8 mouse cellular contexts compared by ENCODE assay signal in the genomic region with DNA sequence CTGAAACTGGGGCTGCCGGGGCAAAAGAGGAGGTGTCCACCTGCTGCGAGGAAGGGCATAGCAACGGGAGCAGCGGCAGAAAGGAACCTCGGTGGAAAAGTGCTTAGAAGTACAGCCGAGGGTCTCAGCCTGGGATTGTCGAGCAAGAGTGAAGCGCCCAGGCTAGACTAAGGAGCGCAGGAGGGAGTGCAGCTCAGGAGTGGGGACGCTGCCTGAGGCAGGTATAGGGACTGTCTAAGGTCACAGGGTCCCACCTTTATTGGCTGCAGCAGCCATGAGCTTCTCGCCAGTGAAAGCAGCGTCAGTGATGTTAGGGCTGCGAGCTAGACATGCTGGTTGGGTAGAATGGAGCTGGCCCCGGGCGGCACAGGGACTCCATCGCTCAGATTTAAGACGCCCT. TPM values are rescaled to one million over a fixed set of nuclear protein-coding genes. Genes with fewer than 3 reads are reported as not detected.
DNase-seq lines count a peak whose midpoint lies in the region; ATAC-seq and TF ChIP-seq lines count a peak whose summit lies in the region.

No protein-coding gene starts in this region.

- peak overlapping the region; percentile 73 for H3K4me3 ChIP-seq in gastrocnemius, adult 2 months
- no peak overlapping the region for H3K4me3 ChIP-seq in CH12.LX (replicated peaks in 1 of 3; ENCODE audit: low read depth in 2 of 3, low read length in 2 of 3, poor library complexity in 1 of 3)
- peak overlapping the region; percentile 49 for H3K4me3 ChIP-seq in forebrain, postnatal 0 days (ENCODE audit: low read depth, low read length)
- H3K4me3 ChIP-seq in liver, embryonic 16.5 days (ENCODE audit: low read depth, low read length) = peak overlapping the region; percentile 56

- H3K36me3 ChIP-seq in CH12.LX (replicated peaks in 1 of 2; ENCODE audit: control insufficient read depth in 1 of 2, insufficient read depth in 1 of 2, low read length in 1 of 2) = no peaks in the 10 kb centered on the region
- H3K36me3 ChIP-seq in forebrain, postnatal 0 days (ENCODE audit: insufficient read depth) = no peaks in the 10 kb centered on the region
- H3K36me3 ChIP-seq in liver, embryonic 16.5 days (ENCODE audit: control insufficient read depth, insufficient read depth) = no peaks in the 10 kb centered on the region

- no peak for TF ChIP-seq CTCF in gastrocnemius, adult 2 months (IDR thresholded peaks at IDR 0.05)
- no peak for TF ChIP-seq CTCF in CH12.LX (conservative IDR thresholded peaks at IDR 0.05 in 1 of 2, IDR thresholded peaks at IDR 0.05 in 1 of 2; ENCODE audit: low read depth in 2 of 2, low read length in 2 of 2)
- no peak for TF ChIP-seq CTCF in forebrain, postnatal 0 days (IDR thresholded peaks at IDR 0.05; ENCODE audit: low read depth)

- in situ Hi-C loops in CH12.LX (cut with MboI; ENCODE audit: low pct_ligation_motif_present, low pct_unique_long_range_greater_than_20kb, low sequenced_read_pairs) = no loop called here

- no peak for DNase-seq in gastrocnemius, adult 2 months
- no peak for DNase-seq in gastrocnemius, postnatal 25 days
- DNase-seq in CH12.LX (ENCODE audit: extremely low read depth) = no peak
- DNase-seq in forebrain, postnatal 0 days = no peak
- DNase-seq in frontal cortex, postnatal 25 days (ENCODE audit: low spot score in 2 of 2) = no peak
- no peak for DNase-seq in frontal cortex, postnatal 10 days (ENCODE audit: low spot score in 2 of 2)
- no peak for DNase-seq in Muller cell, postnatal 12 days (ENCODE audit: inconsistent ontology term)

- no peaks in the 10 kb centered on the region for H3K9me3 ChIP-seq in CH12.LX (replicated peaks; ENCODE audit: low read length)
- H3K9me3 ChIP-seq in forebrain, postnatal 0 days (ENCODE audit: low read length) = no peaks in the 10 kb centered on the region
- H3K9me3 ChIP-seq in liver, embryonic 16.5 days (replicated peaks; ENCODE audit: control insufficient read depth, low read length) = no peaks in the 10 kb centered on the region

- no peaks in the 10 kb centered on the region for H3K4me1 ChIP-seq in CH12.LX (ENCODE audit: control insufficient read depth in 1 of 2, insufficient read depth in 2 of 2)
- 0 out of 2 replicates have a peak, but pooled peaks cover 4% of the 10 kb centered on the region for H3K4me1 ChIP-seq in forebrain, postnatal 0 days (ENCODE audit: insufficient read depth)
- H3K4me1 ChIP-seq in liver, embryonic 16.5 days (ENCODE audit: control insufficient read depth, low read depth, low read length) = peaks cover 22% of the 10 kb centered on the region

- H3K4me2 ChIP-seq in CH12.LX (ENCODE audit: insufficient read depth, low read depth, poor library complexity, severe bottlenecking) = peak overlapping the region; percentile 17
- H3K4me2 ChIP-seq in forebrain, postnatal 0 days (ENCODE audit: low read depth) = peak overlapping the region; percentile 75
- peak overlapping the region; percentile 82 for H3K4me2 ChIP-seq in liver, embryonic 16.5 days (ENCODE audit: low read depth, low read length)

- 3% methylated on average over 17 of the region's 17 CpGs for WGBS in forebrain, postnatal 0 days
- WGBS in liver, embryonic 16.5 days (ENCODE audit: insufficient replicate concordance) = 2% methylated on average over 17 of the region's 17 CpGs

- H3K9ac ChIP-seq in CH12.LX (ENCODE audit: insufficient read depth, low read depth) = no peak overlapping the region
- peak overlapping the region; percentile 55 for H3K9ac ChIP-seq in forebrain, postnatal 0 days
- no peak overlapping the region for H3K9ac ChIP-seq in liver, embryonic 16.5 days (ENCODE audit: low read depth, low read length)

- peaks cover 76% of the 10 kb centered on the region for H3K27me3 ChIP-seq in CH12.LX (replicated peaks)
- peaks cover 37% of the 10 kb centered on the region for H3K27me3 ChIP-seq in forebrain, postnatal 0 days (ENCODE audit: insufficient read depth, low read length)
- peaks cover 35% of the 10 kb centered on the region for H3K27me3 ChIP-seq in liver, embryonic 16.5 days (ENCODE audit: control insufficient read depth, insufficient read depth, low read depth, low read length)

- ATAC-seq in forebrain, postnatal 0 days = peak; percentile 14; the same call in 1 of the 2 replicates
- no peak for ATAC-seq in liver, embryonic 16.5 days (ENCODE audit: low read depth)

- no peak for TF ChIP-seq RAD21 in CH12.LX (IDR thresholded peaks at IDR 0.05; ENCODE audit: low read depth, low read length)

- intact Hi-C loops in gastrocnemius, adult 2 months (cut with DNase I) = no loop called here

- no peak overlapping the region for H3K27ac ChIP-seq in gastrocnemius, adult 2 months
- H3K27ac ChIP-seq in CH12.LX (ENCODE audit: insufficient read depth, low read depth) = no peak overlapping the region
- no peak overlapping the region for H3K27ac ChIP-seq in forebrain, postnatal 0 days (ENCODE audit: low read depth, low read length)
- no peak overlapping the region for H3K27ac ChIP-seq in liver, embryonic 16.5 days (ENCODE audit: low read length)

- TF ChIP-seq POLR2A in CH12.LX (IDR thresholded peaks at IDR 0.05; ENCODE audit: low read depth, low read length) = no peak

- H3K79me2 ChIP-seq in CH12.LX (replicated peaks; ENCODE audit: control insufficient read depth, extremely low read depth, insufficient read depth, poor library complexity, severe bottlenecking) = no peaks in the 10 kb centered on the region

- dilution Hi-C loops in CH12.LX (cut with MboI; ENCODE audit: extremely low pct_ligation_motif_present, extremely low pct_unique_long_range_greater_than_20kb, low sequenced_read_pairs) = no loop called here

- TF ChIP-seq EP300 in CH12.LX (IDR thresholded peaks at IDR 0.05; ENCODE audit: low read length) = no peak

TF ChIP-seq in CH12.LX, 34 proteins besides CTCF, POLR2A, EP300 and RAD21:
- TF ChIP-seq MEF2A (IDR thresholded peaks at IDR 0.05; ENCODE audit: borderline replicate concordance, low read depth, low read length) (no peak), ZC3H11A (IDR thresholded peaks at IDR 0.05; ENCODE audit: low read depth, low read length) (no peak), UBTF (IDR thresholded peaks at IDR 0.05; ENCODE audit: low read depth, low read length) (no peak), MXI1 (IDR thresholded peaks at IDR 0.05; ENCODE audit: low read depth, low read length) (no peak), TCF12 (IDR thresholded peaks at IDR 0.05; ENCODE audit: low read depth, low read length) (no peak), CHD2 (IDR thresholded peaks at IDR 0.05; ENCODE audit: low read length) (no peak), KAT2A (IDR thresholded peaks at IDR 0.05; ENCODE audit: insufficient replicate concordance, low read length) (no peak), E2F4 (IDR thresholded peaks at IDR 0.05; ENCODE audit: insufficient replicate concordance, low read depth, low read length) (no peak), POLR2AphosphoS2 (IDR thresholded peaks at IDR 0.05; ENCODE audit: low read depth, low read length) (no peak), MAZ (IDR thresholded peaks at IDR 0.05; ENCODE audit: low read depth, low read length) (no peak)

RNA-seq across cellular contexts. Expression of a gene that starts 0.6 kb away (rescaled TPM):
- under 1 TPM; 0.13 to 0.20 TPM for total RNA-seq in gastrocnemius, adult 2 months (2021)
- under 1 TPM in 1 of 2 experiments, not detected in 1; 0.13 TPM for total RNA-seq in gastrocnemius, postnatal 25 days (2021)
- 0.08 TPM in 1 of 2 replicates, not detected in the other for total RNA-seq in CH12.LX (2012; rRNA removed)
- not detected in 2 replicates for total RNA-seq in CH12.LX (2014; rRNA removed)
- not detected in 2 replicates for polyA plus RNA-seq in CH12.LX (2012; ENCODE audit: insufficient read length, low read depth)
- total RNA-seq in forebrain, postnatal 0 days (2014; rRNA removed) = 30.2 and 32.6 TPM in 2 replicates
- 13.5 and 25.0 TPM in 2 replicates for polyA plus RNA-seq in forebrain, postnatal 0 days (2015; fragmentation: Nextera tagmentation; extraction: Ambion mirVana)
- polyA plus RNA-seq in liver, embryonic 16.5 days (2015; fragmentation: Nextera tagmentation; extraction: Ambion mirVana) = 0.29 and 0.32 TPM in 2 replicates

RNA-seq across cellular contexts. Expression of a gene that starts 15.6 kb away (rescaled TPM):
- total RNA-seq in gastrocnemius, adult 2 months (2021) = 100 to 1,000 TPM; 389 to 466 TPM
- total RNA-seq in gastrocnemius, postnatal 25 days (2021) = 100 to 1,000 TPM; 366 to 379 TPM
- total RNA-seq in CH12.LX (2012; rRNA removed) (3,361 and 3,721 TPM in 2 replicates), CH12.LX (2014; rRNA removed) (2,646 and 2,709 TPM in 2 replicates)
- polyA plus RNA-seq in CH12.LX (2012; ENCODE audit: insufficient read length, low read depth) = 973 and 1,610 TPM in 2 replicates
- 2,315 and 2,714 TPM in 2 replicates for total RNA-seq in forebrain, postnatal 0 days (2014; rRNA removed)
- polyA plus RNA-seq in forebrain, postnatal 0 days (2015; fragmentation: Nextera tagmentation; extraction: Ambion mirVana) = 944 and 1,242 TPM in 2 replicates
- 732 and 803 TPM in 2 replicates for polyA plus RNA-seq in liver, embryonic 16.5 days (2015; fragmentation: Nextera tagmentation; extraction: Ambion mirVana)

RNA-seq across cellular contexts. Expression of a gene that starts 40.4 kb away (rescaled TPM):
- total RNA-seq in gastrocnemius, adult 2 months (2021) = 1 to 10 TPM; 2.1 to 2.5 TPM
- total RNA-seq in gastrocnemius, postnatal 25 days (2021) = 1 to 10 TPM; 1.4 to 1.8 TPM
- total RNA-seq in CH12.LX (2012; rRNA removed) (0.25 and 0.68 TPM in 2 replicates), CH12.LX (2014; rRNA removed) (not detected in 2 replicates)
- not detected in 2 replicates for polyA plus RNA-seq in CH12.LX (2012; ENCODE audit: insufficient read length, low read depth)
- total RNA-seq in forebrain, postnatal 0 days (2014; rRNA removed) = 0.71 and 5.0 TPM in 2 replicates
- 0.89 and 0.96 TPM in 2 replicates for polyA plus RNA-seq in forebrain, postnatal 0 days (2015; fragmentation: Nextera tagmentation; extraction: Ambion mirVana)
- polyA plus RNA-seq in liver, embryonic 16.5 days (2015; fragmentation: Nextera tagmentation; extraction: Ambion mirVana) = 0.74 and 0.89 TPM in 2 replicates

RNA-seq across cellular contexts. Expression of a gene that starts 55.0 kb away (rescaled TPM):
- 10 to 100 TPM; 67.4 to 74.9 TPM for total RNA-seq in gastrocnemius, adult 2 months (2021)
- 10 to 100 TPM; 60.5 to 66.3 TPM for total RNA-seq in gastrocnemius, postnatal 25 days (2021)
- total RNA-seq in CH12.LX (2012; rRNA removed) (32.8 and 35.2 TPM in 2 replicates), CH12.LX (2014; rRNA removed) (20.8 and 21.2 TPM in 2 replicates)
- polyA plus RNA-seq in CH12.LX (2012; ENCODE audit: insufficient read length, low read depth) = 26.1 and 35.8 TPM in 2 replicates
- 56.2 and 62.8 TPM in 2 replicates for total RNA-seq in forebrain, postnatal 0 days (2014; rRNA removed)
- 39.8 and 52.9 TPM in 2 replicates for polyA plus RNA-seq in forebrain, postnatal 0 days (2015; fragmentation: Nextera tagmentation; extraction: Ambion mirVana)
- 19.9 and 20.7 TPM in 2 replicates for polyA plus RNA-seq in liver, embryonic 16.5 days (2015; fragmentation: Nextera tagmentation; extraction: Ambion mirVana)

Comparison
In these comparisons a context has a peak if more than half of its experiments do, and no peak if none do; other contexts are left out.
1. H3K4me3 ChIP-seq: peak in gastrocnemius, adult 2 months (single experiment), forebrain, postnatal 0 days (single experiment) and liver, embryonic 16.5 days (single experiment); none in CH12.LX (0 of 3).
2. H3K4me2 ChIP-seq: peak in every context shown above with its lines; median percentile 82 in liver, embryonic 16.5 days; 75 in forebrain, postnatal 0 days; 17 in CH12.LX.
3. RNA of a gene that starts 0.6 kb away (total RNA-seq): 30.2 to 32.6 TPM in forebrain, postnatal 0 days; 0.13 to 0.20 TPM in gastrocnemius, adult 2 months, 0.13 TPM in gastrocnemius, postnatal 25 days and 0.08 TPM in CH12.LX; every median in the first group is over 10 times any median in the second.